Mouse (Mus musculus) heart, adult 2 months (tissue): Measurements from ENCODE around the gene Cdca4. TPM values are rescaled to one million over a fixed set of nuclear protein-coding genes. Genes with fewer than 3 reads are reported as not detected.

Experiments used
- DNase-seq, 2 experiments: peaks; one replicate each; pipeline ENCODE4 v3.0.0; 2021
- H3K27ac ChIP-seq: fragments of 200-600 bp; 2 replicates; pipeline ENCODE4 v1.8.1; 2022
- H3K27me3 ChIP-seq: fragments of 200-500 bp; 2 replicates; pipeline ENCODE4 v1.6.1; 2012; ENCODE audit warnings: mild to moderate bottlenecking, low read length, inconsistent platforms, mixed read lengths; ENCODE audit not compliant: control insufficient read depth, insufficient read depth
- H3K36me3 ChIP-seq: fragments of 200-500 bp; 2 replicates; pipeline ENCODE4 v1.6.1; 2012; ENCODE audit warnings: low read length, inconsistent platforms; ENCODE audit not compliant: control insufficient read depth, insufficient read depth
- H3K4me1 ChIP-seq: fragments of 200-500 bp; 2 replicates; pipeline ENCODE4 v1.6.1; 2011; ENCODE audit warnings: low read length; ENCODE audit not compliant: control insufficient read depth, insufficient read depth
- H3K4me3 ChIP-seq: fragments of 200-600 bp; 2 replicates; pipeline ENCODE4 v1.8.1; 2022
- H3K79me2 ChIP-seq: fragments of 200-500 bp; replicated peaks from 2 replicates; pipeline ENCODE4 v1.6.1; 2012; ENCODE audit warnings: mild to moderate bottlenecking, inconsistent platforms, low read length, moderate library complexity, mixed read lengths; ENCODE audit not compliant: control insufficient read depth, insufficient read depth
- H3K9ac ChIP-seq: fragments of 200-500 bp; 2 replicates; pipeline ENCODE4 v1.6.1; 2012; ENCODE audit warnings: low read depth, mild to moderate bottlenecking, control low read depth, inconsistent platforms, low read length, mixed read lengths
- CTCF ChIP-seq: fragments of 200-600 bp; IDR thresholded peaks from 2 replicates; pipeline ENCODE4 v1.8.1; 2022; ENCODE audit warnings: antibody characterized with exemption, mild to moderate bottlenecking, moderate library complexity
- EP300 ChIP-seq: fragments of 200-500 bp; IDR thresholded peaks from 2 replicates; pipeline ENCODE4 v1.6.1; 2011; ENCODE audit warnings: low read depth, low read length, control low read depth; ENCODE audit not compliant: insufficient read depth
- POLR2A ChIP-seq: fragments of 200-500 bp; IDR thresholded peaks from 2 replicates; pipeline ENCODE4 v1.6.1; 2011; ENCODE audit warnings: mild to moderate bottlenecking, low read depth, low read length, control low read depth; ENCODE audit not compliant: insufficient read depth
- WGBS: fragments of 180-500 bp; shearing (Covaris S2); methylation state at CpG from one replicate; pipeline ENCODE4 v1.1.7; 2018; 5-methylcytosine and 5-hydroxymethylcytosine counted together
- intact Hi-C: fragments of 180-260 bp; cut with DNase I; formaldehyde crosslinking; loops from one replicate; pipeline ENCODE4 v1.15.1; 2025
- polyA plus RNA-seq: library from polyadenylated mRNA; depleted of rRNA; stranded (reverse); fragments of >200 nt; gene quantifications from 2 replicates; pipeline ENCODE4 v1.2.3, GENCODE M21; 2012
- total RNA-seq, 2 experiments: library from RNA; stranded (reverse); gene quantifications; 2 replicates each; pipeline ENCODE4 v1.2.3; 2021

Gene Cdca4
- total and polyA plus RNA-seq, 3 experiments, result 5.3 to 7.6 (median 6.6) TPM

DNA sequence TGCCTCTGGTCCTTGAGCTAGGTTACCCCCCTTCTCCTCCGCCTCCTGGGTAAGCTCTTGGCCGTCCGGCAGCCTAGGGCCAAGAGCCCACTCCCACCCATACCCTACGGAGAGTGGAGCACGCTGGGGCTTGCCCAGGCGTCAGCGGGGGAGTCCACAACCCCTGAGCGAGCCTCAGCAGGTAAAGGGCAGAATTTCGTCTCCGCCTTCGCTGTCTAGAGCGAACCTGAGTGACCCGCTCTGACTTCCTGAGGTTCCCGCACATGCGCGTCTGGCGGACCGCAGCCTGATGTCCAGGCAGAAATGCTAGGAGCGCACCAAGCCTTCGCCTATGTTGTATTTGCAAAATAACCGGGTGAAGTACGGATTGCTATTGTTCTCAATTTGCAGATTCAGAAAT is 45.0 kb upstream of the Cdca4 start:
- Histone ChIP-seq H3K27me3 (no peaks in the 10 kb centered on the region), H3K4me1 (peaks cover 20% of the 10 kb centered on the region), H3K4me3 (no peak overlapping the region), H3K9ac (no peak overlapping the region), H3K36me3 (no peaks in the 10 kb centered on the region), H3K79me2 (no peaks in the 10 kb centered on the region), H3K27ac (no peak overlapping the region)
- intact Hi-C loops, result loop anchor here (2.0 to 10.0 kb wide), 3 partner anchors 55 to 231 kb away; partner anchors contain the start of genes Jag2 and Tex22
- 25% methylated on average over 22 of the region's 22 CpGs for WGBS
- DNase-seq, result no peak
- no peak for TF ChIP-seq EP300
- TF ChIP-seq CTCF, result no peak
- no peak for TF ChIP-seq POLR2A

DNA sequence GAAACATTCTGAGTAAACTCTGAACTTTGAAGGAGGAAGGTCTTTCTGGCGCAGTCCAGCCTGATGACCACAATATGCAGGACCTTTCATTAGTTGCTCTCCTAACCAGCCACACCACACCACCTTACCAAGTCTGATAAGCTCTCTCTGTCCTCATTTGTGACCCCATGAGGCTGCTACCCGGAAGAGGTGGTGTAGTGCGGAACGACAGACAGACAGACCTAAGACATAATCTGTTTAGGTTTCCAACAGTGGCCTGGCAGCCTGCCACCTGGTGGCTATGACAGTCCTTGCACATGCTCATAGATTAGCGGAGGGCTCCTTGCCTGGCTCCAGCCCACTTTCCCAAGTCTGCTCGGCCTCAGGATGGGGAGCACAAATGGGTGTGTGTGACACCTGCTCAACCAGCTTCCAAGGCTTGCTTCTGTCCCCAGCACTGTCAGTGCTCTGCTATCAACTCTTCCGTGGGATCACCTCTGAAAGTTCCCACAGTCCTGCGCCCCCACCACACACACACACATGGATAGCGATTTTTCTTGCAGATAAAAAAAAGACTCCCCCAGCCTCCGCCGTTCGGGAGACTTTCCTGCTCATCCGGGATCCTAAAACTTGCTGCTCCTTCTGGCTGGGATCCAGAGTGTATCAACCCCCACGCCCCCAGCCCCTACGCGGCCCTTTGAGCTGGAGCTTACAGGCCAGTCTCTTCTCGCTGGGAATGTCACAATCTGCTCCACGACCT is 44.4 kb upstream of the Cdca4 start:
- peaks cover 20% of the 10 kb centered on the region for H3K4me1 ChIP-seq
- intact Hi-C loops, result loop anchor here (2.0 to 10.0 kb wide), 3 partner anchors 55 to 231 kb away; partner anchors contain the start of genes Jag2 and Tex22
- DNase-seq, result peak; percentile 60 to 75
- H3K9ac ChIP-seq, result no peak overlapping the region
- no peaks in the 10 kb centered on the region for H3K79me2 ChIP-seq
- no peak overlapping the region for H3K27ac ChIP-seq
- no peak overlapping the region for H3K4me3 ChIP-seq
- 24% methylated on average over 18 of the region's 18 CpGs for WGBS
- no peaks in the 10 kb centered on the region for H3K36me3 ChIP-seq
- H3K27me3 ChIP-seq, result no peaks in the 10 kb centered on the region
- TF ChIP-seq POLR2A, result no peak
- TF ChIP-seq EP300, result no peak
- peak; percentile 82 for TF ChIP-seq CTCF

GRCm38 (mm10) chr12:112872991-112873390 is 43.8 kb upstream of the Cdca4 start:
- Histone ChIP-seq H3K4me1 (peaks cover 18% of the 10 kb centered on the region), H3K9ac (no peak overlapping the region), H3K36me3 (no peaks in the 10 kb centered on the region), H3K79me2 (no peaks in the 10 kb centered on the region), H3K4me3 (no peak overlapping the region), H3K27ac (no peak overlapping the region), H3K27me3 (no peaks in the 10 kb centered on the region)
- no peak for TF ChIP-seq CTCF
- no peak for TF ChIP-seq EP300
- no peak for TF ChIP-seq POLR2A
- WGBS, result 90% methylated on average over 10 of the region's 10 CpGs
- DNase-seq, result no peak
- intact Hi-C loops, result loop anchor here (10.0 kb wide), 2 partner anchors 202 to 232 kb away; partner anchors contain the start of gene Tex22

DNA sequence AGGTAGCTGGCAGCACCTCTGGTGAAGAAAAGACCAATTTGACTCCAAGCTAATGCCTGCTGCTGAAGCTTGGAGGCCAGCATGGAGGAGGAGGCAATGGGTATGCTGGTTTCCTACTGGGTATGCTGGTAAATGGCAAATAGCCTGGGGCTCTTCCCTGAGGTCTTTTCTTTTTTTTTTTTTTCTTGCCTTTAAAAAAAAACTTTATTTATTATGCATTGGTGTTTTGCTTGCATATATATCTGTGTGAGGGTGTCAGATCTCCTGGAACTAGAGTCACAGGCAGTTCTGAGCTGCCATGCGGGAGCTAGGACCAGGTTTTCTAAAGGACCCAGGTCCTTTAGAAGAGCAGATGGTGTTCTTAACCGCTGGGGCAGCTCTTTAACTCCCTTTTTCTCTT is 42.0 kb upstream of the Cdca4 start:
- Histone ChIP-seq H3K4me1 (peaks cover 10% of the 10 kb centered on the region), H3K9ac (no peak overlapping the region), H3K36me3 (no peaks in the 10 kb centered on the region), H3K27ac (no peak overlapping the region), H3K27me3 (no peaks in the 10 kb centered on the region), H3K79me2 (no peaks in the 10 kb centered on the region), H3K4me3 (no peak overlapping the region)
- DNase-seq, result no peak
- 90% methylated on average over 2 of the region's 2 CpGs for WGBS
- intact Hi-C loops, result loop anchor here (10.0 kb wide), 2 partner anchors 204 to 234 kb away; partner anchors contain the start of gene Tex22
- TF ChIP-seq POLR2A, result no peak
- no peak for TF ChIP-seq EP300
- TF ChIP-seq CTCF, result no peak

DNA sequence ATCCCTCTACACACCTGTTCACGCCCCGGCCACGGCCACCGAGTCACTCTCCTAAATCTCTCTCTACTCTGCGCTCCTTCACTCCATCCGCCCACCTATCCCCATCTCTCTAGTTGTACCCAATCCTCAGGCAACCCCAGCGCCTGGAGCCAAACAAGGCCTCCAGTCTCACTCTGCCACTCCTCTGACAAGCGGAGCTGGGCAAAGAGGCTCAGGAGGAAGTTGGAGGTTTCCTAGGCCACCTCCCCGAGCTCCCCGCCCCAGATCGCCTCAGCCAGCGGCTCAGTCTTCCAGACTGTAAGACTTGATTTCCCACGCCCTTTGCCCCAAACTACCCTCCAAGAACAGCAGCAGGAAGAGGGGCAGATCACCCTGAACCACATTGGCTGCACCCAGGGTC is 41.6 kb upstream of the Cdca4 start:
- DNase-seq, result no peak
- no peaks in the 10 kb centered on the region for H3K79me2 ChIP-seq
- H3K9ac ChIP-seq, result no peak overlapping the region
- WGBS, result 54% methylated on average over 13 of the region's 13 CpGs
- no peak overlapping the region for H3K4me3 ChIP-seq
- H3K36me3 ChIP-seq, result no peaks in the 10 kb centered on the region
- H3K27ac ChIP-seq, result no peak overlapping the region
- H3K27me3 ChIP-seq, result no peaks in the 10 kb centered on the region
- intact Hi-C loops, result loop anchor here (10.0 kb wide), 2 partner anchors 204 to 234 kb away; partner anchors contain the start of gene Tex22
- peaks cover 6% of the 10 kb centered on the region for H3K4me1 ChIP-seq
- TF ChIP-seq EP300 (no peak), POLR2A (no peak)

DNA sequence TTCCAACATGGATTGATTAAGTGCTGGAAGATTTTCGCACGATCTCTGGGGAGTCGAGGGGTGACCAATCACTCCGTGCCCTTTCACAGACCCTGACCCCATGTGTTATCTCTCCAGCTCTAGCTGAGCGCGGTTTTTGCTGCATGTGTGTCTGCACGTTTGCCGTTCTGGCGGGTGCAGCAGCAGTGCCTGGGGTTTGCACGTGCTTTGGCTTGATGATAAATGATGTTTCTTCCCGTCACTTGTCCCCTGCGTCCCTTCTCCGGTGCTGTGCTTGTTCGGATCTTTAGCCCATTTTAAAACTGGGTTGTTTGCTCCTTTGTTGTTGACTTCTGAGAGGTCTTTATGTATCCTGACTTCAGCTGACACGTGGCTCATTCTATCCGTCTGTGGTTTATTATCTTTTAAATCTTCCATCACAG is 40.6 kb upstream of the Cdca4 start:
- Histone ChIP-seq H3K4me1 (peaks cover 5% of the 10 kb centered on the region), H3K36me3 (no peaks in the 10 kb centered on the region), H3K27ac (no peak overlapping the region), H3K79me2 (no peaks in the 10 kb centered on the region), H3K9ac (no peak overlapping the region), H3K27me3 (no peaks in the 10 kb centered on the region), H3K4me3 (no peak overlapping the region)
- 15% methylated on average over 16 of the region's 16 CpGs for WGBS
- no peak for DNase-seq
- TF ChIP-seq CTCF, result no peak
- TF ChIP-seq POLR2A, result no peak
- no peak for TF ChIP-seq EP300
- intact Hi-C loops, result loop anchor here (10.0 kb wide), 2 partner anchors 205 to 235 kb away; partner anchors contain the start of gene Tex22
